25 mouse cellular contexts compared by ENCODE assay signal in genomic region chr16:22139821-22140220, GRCm38 (mm10).
"Had no signal": no experiment of that assay in that cellular context is flagged by ENCODE, and none has a peak within 500 bp of the region (broad histone marks: within the 10 kb centered on the region; RNA-seq: fewer than 3 reads in every experiment).

No protein-coding gene starts in this region.

- H3K4me3 ChIP-seq: kidney, embryonic 15.5 days; limb, embryonic 13.5 days; liver, embryonic 12.5 days; liver, embryonic 15.5 days; lung, embryonic 15.5 days; megakaryocyte, embryonic 14.5 days; midbrain, embryonic 10.5 days; midbrain, embryonic 13.5 days; neural tube, embryonic 12.5 days; neural tube, embryonic 15.5 days had no signal

- H3K9ac ChIP-seq: kidney, embryonic 15.5 days; limb, embryonic 13.5 days; liver, embryonic 12.5 days; liver, embryonic 15.5 days; lung, embryonic 15.5 days; midbrain, embryonic 13.5 days; neural tube, embryonic 12.5 days; neural tube, embryonic 15.5 days had no signal

- H3K4me1 ChIP-seq: liver, embryonic 12.5 days; lung, embryonic 15.5 days; megakaryocyte, embryonic 14.5 days had no signal

- H3K4me2 ChIP-seq: kidney, embryonic 15.5 days; limb, embryonic 13.5 days; liver, embryonic 12.5 days; liver, embryonic 15.5 days; lung, embryonic 15.5 days; midbrain, embryonic 13.5 days; neural tube, embryonic 12.5 days; neural tube, embryonic 15.5 days had no signal

- ATAC-seq: liver, embryonic 12.5 days; midbrain, embryonic 13.5 days; midbrain, embryonic 16.5 days had no signal

- H3K9me3 ChIP-seq: kidney, embryonic 15.5 days; limb, embryonic 13.5 days; liver, embryonic 12.5 days; liver, embryonic 15.5 days; lung, embryonic 15.5 days; midbrain, embryonic 10.5 days; midbrain, embryonic 13.5 days; neural tube, embryonic 12.5 days; neural tube, embryonic 15.5 days had no signal

- H3K27ac ChIP-seq: kidney, embryonic 15.5 days; limb, embryonic 13.5 days; liver, embryonic 12.5 days; liver, embryonic 15.5 days; lung, embryonic 15.5 days; midbrain, embryonic 10.5 days; midbrain, embryonic 13.5 days; neural tube, embryonic 12.5 days; neural tube, embryonic 15.5 days; stomach, postnatal 0 days had no signal

- H3K36me3 ChIP-seq: liver, embryonic 12.5 days; liver, embryonic 15.5 days; lung, embryonic 15.5 days; midbrain, embryonic 13.5 days; neural tube, embryonic 12.5 days; neural tube, embryonic 15.5 days had no signal

- H3K27me3 ChIP-seq: kidney, embryonic 15.5 days; limb, embryonic 13.5 days; liver, embryonic 12.5 days; liver, embryonic 15.5 days; lung, embryonic 15.5 days; midbrain, embryonic 13.5 days; neural tube, embryonic 12.5 days; neural tube, embryonic 15.5 days had no signal

- DNase-seq: kidney, postnatal 14 days; kidney, postnatal 4 days; left cerebral cortex, postnatal 4 days; liver; lung, adult 18-20 months; lung, postnatal 10 days; lung, postnatal 36 days; right cerebral cortex, adult 18-20 months; right cerebral cortex, postnatal 14 days; right cerebral cortex, postnatal 4 days; thymus, adult 18-20 months; thymus, postnatal 14 days; thymus, postnatal 4 days had no signal
